Mouse (Mus musculus) lung, postnatal 10 days (tissue): Measurements from ENCODE around the gene Foxk1.

Experiments used
- DNase-seq: peaks from one replicate; pipeline ENCODE4 v3.0.0; 2021

The Foxk1 gene

DNA sequence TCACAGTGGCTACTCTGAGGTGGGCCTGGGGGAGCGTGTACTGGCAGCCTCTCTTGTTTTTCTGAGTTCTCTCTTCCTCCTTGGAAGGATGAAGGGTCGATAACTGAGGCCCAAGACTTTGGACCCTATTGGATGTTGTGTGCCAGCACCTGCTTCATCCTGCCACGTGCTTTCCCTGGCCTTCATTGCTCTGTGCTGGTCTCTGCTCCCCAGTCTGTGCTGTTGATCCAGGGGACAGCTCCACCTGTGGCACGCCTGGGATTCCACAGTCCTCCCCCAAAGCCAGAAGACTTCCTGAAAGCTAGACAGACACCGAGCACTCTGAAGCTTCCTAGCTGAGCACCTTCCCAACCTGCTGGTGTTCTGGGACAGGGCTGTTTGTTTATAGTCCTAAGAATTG lies 20.6 kb downstream of the Foxk1 start:
- no peak for DNase-seq

DNA sequence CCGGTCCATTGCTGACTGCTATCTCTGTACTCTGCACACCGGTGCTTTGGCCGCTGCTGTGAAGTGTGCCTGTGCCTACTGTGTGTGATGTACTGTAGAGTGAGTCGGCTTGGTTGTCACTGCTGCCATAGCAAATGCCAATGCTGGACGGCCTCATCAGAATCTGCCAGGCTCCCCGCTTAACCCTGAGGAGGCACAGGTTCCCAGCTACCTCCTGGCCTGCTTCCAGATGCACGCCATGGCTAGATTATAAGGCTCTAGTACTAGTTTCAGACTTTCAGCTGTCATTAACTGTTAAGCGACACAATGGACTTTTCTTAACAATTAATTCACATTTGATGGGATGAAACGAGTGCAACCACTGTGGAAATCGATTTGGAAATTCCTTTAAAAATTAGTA lies 21.8 kb downstream of the Foxk1 start:
- no peak for DNase-seq

DNA sequence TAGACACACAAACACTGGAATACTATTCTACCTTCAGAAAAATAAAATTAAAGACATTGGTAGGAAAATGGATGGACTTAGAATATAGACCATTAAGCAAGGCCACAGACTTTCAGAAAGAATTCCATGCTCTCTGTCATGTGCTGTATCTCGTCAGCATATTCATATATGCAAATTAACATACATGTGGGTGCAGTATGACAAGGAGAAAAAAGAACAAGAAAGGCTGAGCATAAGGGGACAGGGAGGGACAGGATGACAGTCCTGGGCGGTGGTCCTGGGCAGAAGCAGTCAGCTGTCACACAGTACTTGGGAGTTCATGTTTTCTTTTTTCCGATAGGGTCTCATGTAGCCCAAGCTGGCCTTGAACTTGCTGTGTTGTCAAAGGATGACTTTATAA lies 22.4 kb downstream of the Foxk1 start:
- DNase-seq, result no peak

DNA sequence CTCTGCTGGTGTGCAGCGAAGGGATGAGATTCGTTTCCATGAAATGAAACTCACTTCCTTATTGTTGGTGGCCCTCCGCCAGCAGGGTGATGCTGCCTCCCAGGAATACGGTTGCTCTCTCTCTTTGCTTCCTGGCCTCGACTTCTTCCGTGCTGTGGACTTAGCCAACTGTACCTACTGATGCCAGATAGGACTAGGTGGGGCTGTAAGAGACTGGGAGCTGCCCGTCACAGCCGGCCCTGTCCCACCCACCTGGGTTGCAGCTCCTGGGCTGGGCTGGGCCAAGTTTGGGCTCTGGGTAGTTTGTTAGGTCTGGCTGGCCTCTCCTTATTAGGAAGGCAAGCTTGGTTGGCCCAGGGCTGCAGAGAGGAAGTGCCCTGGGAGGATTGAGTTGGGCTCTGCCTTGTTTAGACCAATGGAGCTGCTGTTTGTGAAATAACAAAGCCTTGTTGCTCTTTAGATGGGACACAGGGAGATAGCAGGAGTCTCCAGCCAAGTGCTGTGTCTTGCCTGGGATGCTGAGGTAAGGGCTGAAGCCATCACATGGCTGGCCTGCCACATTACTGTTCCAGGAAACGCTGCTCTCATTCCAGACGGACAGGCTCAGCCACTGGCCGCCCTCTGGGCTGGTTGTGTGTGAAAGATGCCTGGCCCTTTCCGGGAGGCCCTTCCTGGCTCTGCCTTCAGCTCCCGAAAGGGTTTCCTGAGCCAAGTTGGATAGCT lies 23.5 kb downstream of the Foxk1 start:
- peak; percentile 88 for DNase-seq

DNA sequence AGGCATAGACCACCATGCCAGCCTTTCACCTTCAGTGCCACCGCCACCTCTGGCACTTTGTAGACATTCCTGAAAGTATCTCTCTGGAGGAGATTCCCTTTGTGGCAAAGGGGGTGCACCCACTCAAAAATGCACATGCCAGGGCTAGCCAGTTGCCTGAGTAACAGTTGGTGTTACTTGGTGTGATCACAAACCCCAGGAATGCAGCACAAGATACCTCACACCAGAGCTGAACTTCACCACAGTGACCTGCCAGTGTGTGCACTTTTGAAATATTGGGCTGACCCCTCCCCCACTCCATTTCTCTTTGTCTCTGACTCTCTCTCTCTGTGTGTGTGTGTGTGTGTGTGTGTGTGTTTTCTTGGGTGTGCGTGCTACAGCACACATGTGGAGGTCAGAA lies 25.2 kb downstream of the Foxk1 start:
- DNase-seq, result no peak

DNA sequence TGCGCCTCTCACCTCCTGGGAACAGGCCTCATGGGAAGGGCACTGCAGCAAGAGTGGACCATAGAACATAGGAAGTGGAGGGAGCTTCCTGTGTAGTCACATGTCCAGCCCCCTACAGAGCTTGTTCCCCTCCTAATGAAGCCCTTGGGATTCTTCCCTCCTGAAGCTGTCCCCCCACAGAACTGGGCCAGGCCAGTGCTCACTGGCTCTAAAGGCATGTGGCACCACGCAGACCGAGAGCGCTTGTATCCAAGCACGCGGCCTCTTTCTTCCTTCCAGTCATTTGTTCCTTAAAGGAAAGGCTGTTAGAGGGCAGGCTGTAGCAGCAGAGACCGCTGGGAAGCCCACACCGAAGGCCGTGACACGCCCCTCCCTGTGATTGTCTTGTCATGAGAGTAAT lies 26.6 kb downstream of the Foxk1 start:
- no peak for DNase-seq

DNA sequence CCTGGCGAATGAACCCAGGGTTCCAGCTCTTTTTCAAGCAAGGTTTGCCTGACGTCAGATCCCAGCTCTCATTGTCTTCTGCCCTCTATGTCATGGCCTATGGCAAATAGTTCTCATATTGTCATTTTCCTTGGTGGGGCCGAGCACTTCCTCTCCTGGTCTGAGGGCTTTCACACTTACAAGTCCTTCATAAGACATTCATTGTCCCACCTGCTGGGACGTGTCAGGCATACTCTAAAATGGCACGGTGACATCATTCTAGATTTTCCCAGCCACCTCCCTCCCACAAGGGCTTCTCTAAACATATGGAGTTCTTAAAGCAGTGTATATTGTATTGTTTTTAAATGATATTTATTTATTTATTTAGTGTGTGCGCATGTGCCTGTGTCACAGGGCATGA lies 27.4 kb downstream of the Foxk1 start:
- DNase-seq, result no peak

DNA sequence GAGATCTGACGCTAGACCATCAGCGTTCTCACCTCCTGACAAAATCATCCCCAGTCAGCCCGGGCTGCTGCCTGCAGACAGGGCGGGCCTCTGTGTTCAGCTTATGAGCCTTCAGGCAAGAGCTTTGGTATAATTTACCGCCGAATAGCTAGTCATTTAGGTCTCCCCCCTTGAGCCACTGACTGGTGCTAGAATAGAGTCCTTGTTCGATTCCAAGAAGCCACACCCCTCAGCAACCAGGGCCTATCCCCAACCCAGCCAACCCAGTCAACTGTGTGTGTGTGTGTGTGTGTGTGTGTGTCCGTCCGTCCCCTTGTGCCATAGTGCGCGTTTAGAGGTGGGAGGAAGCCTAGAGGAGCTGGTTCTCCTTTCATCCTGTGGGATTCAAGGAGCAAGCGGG lies 29.7 kb downstream of the Foxk1 start:
- no peak for DNase-seq

DNA sequence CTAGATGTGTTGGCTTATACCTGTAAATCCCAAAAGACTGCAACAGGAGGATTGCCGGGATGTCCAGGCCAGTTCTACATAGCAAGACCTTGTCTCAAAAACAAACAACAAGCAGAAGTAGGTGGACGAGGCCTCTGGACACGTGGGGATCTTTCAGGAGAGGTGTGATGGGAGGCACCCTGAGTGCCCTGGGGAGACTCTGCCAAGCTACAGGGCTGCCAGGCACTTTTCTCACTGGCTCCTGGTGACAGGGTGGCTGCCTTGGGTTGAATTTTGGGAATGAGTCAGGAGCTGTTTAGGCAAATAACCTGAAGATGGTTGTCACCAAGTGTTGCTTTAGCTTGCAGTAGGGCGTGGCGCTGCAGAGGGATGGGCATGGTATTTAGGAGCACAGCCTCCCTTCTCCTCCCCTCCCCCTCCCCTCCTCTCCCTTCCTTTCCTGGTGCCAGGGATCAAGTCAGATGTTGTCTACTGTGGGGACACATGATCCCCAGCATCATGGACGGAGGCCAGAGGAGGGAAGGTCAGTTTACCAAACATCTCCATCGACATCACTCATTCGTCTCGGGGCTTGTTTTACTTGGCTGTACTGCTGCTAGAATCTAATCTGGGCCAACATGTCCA lies 30.6 kb downstream of the Foxk1 start:
- DNase-seq, result peak; percentile 83

DNA sequence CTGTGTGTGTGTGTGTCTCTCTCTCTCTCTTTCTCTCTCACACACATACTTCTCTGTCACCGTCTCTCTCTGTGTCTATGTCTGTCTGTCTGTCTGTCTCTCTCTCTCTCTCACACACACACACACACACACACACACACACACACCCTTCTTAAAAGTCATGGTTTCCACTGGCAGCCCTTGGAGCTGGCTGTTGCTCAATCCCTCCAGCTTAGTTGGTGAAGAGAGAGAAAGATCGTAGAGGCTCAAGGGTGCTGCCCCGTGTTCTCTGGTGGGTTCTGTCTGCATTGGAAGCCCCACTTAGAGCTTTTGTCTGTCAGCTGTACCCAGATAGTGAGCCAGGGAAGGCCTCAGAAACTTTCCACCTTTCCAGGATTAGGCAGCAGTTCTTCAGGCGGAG lies 31.4 kb downstream of the Foxk1 start:
- no peak for DNase-seq

DNA sequence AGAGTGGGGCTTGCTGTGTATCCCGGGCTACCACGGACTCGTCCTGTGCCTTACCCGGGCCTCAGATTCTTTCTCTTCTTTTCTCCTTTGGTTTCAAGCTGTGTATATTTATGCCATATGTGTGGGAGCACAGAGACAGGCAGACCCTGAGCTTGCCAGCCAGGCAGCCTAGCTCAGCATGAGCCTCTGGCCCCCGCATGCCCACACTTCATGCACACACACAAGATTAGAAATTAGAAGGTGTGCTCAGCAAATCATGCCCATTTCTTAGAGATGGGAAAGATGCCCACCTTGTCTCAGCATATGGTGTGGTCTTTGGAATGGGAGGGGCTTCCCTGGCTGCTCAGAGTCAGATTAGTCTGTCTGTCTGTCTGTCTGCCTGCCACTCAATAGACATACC lies 32.8 kb downstream of the Foxk1 start:
- DNase-seq, result no peak

DNA sequence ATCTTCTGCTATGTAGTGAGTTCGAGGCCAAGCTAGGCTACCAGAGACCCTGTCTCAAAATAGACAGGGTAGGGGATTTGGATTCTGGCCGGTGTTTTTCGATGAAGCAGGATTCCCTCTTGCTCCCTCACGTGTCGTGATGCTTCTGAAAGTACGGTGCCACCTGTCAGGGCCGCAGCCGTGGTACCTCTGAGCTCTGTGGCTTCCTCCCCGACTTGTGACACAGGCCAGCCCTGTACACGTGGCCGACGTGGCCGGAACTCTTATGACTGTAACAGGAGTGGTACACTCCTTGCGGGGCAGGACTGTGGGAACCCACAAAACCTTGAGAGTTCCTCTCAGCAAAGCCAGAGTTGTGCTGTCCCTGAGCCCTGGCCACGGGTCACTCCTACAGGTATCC lies 34.4 kb downstream of the Foxk1 start:
- DNase-seq, result no peak

DNA sequence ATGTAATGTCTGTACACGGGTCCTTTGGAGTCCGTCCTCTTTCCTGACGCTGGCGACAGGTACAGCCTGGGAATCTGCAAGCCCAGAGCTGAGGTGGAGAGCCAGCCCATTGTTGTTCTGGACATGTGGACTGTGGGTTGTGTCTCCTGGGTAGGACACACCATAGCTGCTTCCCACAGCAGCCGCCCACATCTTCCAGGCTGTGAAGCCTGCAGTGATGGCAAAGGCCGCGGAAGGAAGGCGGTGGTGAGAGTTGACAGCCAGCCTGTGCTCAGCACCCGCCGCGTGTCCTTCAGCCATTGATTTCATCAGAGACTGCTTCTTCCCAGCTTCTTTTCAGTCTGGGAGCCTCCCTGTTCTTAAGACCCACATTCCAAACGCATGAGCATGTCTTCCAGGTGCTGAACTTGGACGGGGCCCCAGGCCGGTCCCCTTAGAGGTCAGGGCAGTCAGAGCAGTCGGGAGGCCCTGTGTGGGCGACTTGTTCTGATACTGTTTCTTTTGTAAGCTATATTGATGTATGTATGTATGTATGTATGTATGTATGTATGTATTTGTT lies 37.2 kb downstream of the Foxk1 start:
- DNase-seq, result no peak

DNA sequence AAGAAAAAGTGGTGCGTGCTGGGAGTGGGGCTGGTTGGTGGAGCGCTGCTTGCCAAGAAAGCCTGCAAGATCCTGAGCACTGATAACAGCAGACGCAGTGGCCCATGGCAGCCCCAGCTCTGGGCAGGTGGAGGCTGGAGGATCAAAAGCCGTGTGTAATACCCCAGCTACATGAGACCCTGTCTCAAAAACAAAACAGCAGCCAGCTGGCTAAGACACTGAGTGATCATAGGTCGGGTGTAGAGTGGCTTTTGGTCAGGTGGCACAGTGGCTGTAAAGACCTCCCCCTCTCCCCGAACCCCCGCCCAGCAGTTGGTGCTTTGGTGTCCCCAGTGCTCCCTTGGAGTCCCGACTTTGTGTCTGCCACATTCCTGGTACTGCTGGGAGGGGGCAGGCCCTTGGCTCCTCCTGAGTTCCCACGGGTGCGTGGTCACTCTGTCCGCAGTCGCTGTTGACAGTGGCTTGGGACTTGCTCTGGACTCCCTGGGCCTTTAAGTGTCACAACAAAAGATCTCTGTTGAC lies 38.7 kb downstream of the Foxk1 start:
- DNase-seq, result no peak

DNA sequence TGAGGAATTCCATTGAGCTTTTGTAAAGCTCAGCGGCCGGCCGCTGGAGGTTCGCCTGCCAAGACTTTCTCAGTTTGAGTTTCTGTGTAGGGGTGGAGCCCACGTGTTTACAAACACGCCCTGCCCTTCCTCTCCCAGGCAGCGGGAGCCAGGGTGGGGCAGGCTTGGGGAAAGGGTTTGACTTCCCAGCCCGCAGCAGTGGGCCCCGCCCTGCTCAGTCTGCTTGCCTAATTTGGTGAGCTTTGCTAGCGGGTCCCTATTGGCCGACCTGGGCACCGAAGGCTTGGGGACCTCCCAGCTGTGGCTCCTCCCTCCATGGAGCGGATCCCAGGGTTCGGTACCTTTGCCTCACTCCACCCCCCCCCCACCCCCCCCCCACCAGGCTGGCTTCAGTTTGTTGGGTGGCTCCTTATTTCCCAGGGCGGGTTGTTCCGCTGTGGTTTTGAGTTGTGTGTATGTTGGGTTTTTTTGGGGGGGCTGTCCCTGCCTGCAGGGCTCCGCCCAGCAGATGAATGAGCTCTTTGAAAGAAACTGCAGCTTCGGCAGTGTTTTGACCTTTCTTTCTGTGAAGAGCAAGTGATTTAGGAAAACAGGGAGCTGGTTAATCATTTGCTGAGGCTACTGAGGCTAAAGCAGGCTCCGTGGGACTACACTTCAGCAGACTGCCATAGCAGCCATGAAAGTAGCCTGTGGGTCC lies 39.3 kb downstream of the Foxk1 start:
- peak; percentile 99 for DNase-seq

DNA sequence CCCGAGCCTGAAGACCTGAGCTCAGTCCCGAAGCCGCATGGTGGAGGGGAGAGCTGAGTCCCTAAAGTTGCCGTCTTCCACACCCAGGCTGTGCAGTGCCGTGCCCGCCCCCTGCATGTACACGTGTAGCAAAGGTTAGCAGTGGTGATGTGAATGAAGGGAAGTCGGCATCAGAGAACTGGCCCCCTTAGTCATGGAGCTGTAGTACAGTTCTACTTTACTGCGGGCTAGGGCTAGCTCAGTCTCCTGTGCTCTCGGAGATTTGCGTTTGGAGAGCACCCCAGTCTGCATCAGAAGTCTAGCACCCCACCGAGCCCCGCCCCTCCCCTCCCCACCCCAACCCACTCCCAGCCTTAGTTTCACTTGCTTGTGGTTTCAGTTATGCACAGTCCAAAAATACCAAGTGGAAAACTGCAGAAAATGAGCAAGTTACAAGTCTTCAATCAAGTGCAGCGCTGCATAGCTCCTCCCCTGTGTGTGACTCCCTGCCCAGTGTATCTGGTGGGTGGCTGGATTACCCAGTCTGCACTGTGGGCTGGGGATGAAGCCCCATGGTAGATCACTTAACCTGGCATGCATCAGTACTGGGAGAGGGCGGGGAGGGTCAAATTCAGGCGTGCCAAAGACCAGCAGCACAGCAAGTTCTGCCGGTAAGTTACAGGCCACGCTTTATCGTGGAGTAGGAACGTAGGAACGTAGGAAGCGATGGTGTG lies 40.2 kb downstream of the Foxk1 start:
- DNase-seq, result no peak

DNA sequence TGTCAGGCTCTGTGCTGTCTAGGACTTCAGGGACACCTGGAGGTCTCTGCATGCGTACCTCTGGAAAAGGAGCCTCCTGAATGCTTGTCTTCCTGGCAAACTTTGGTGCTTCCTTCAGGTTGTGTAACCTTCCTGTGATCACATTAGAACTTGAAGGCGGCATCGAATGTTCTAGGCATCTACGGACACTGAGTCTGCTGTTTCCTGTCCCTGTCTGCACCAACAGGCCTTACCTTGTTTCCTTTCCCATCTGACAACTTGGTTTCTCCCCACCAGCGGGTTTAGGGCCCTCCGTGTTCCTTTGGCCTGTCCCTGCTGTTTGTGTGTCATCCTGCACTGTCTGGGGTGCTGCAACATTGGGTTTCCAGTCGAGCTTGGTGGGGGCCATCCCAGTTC lies 40.7 kb downstream of the Foxk1 start:
- no peak for DNase-seq

DNA sequence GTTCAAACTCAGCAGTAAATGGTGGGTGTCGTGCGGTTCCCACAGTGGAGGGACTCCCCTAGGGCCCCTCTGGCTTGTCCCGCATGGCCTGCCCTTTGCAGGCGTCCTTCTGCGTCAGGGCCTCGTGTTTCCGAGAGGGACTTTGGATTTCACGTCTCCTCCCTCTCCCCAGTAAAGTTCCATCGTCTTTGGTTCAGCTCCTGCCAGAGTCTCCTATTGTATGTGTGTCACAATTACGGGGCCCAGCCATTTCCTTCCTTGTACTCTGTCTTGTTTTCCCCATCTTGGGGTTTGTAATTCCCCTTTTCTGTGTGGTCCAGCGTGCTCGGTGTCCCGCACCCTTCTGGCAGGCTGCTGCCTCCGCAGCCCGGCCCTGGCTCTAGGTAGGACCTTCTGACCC lies 42.2 kb downstream of the Foxk1 start:
- no peak for DNase-seq

DNA sequence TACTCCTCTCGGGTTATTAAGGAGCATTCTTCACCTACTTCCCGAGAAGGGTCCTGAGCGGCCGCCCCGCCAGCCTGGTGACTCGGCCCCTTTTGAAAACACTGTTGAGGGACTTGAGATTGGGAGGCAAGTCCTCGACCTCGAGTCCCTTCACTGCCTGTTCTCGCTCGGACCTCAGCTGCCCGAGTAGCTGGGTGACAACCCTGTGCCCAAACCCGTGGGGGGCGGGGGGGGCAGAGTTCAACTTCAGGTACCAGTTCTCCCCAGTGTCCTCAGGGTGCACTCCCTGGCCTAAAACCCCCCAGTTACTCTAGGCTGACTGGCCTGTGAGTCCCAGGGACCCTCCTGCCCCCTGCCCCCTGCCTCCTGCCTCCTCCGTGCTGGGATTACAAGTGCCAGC lies 42.7 kb downstream of the Foxk1 start:
- no peak for DNase-seq

DNA sequence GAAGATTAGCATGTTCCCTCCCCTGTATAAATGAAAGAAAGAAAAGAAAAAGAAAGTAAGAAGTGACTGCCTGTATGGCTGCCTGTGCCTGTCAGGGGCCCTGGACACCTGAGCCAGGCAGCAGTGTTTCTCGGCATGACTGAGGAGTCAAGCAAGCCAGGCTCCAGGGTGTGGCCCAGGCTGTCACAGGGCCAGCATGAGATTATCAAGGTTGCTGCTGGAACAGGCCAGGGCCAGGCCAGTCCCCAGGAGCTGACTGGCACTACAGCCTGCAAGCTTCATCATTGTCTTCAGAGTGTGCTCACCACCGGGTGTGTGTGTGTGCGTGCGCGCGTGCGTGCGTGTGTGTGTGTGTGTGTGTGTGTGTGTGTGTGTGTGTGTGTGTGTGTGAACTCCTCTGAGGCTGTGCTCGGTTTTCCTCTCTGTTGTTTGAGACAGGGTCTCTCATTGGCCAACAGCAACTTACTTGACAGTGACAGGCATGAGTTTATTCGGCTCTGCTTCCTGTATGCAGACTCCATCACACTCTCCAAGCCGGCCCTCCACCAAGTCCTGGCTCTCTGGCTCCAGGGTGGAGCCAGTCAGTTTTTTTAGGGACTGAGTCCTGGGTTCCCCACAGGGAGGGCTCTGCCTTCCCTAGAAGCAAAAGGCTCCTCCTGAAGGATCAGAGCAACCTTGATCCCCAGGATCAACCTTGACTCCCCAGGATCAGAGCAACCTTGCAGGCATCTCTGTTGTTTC lies 43.7 kb downstream of the Foxk1 start:
- no peak for DNase-seq

DNA sequence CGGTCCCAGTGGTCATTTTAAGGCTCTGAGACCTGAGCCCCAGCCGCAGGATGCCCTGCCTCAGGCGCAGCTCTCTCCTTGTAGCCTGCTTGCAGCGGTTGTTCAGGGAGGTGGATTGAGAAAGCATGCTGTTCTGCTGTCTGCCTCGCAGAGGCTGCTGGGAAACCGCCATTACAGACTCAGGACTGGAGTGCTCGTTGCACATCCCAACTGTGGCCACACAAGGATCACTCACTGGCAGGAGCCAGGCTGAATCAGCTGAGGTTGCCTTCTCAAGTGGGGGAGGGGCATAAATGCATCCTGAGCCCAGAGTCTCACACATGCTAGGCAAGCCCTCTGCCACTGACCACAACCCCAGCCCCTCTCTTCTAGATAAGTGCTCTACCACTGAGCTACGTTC lies 44.4 kb downstream of the Foxk1 start:
- DNase-seq, result no peak

DNA sequence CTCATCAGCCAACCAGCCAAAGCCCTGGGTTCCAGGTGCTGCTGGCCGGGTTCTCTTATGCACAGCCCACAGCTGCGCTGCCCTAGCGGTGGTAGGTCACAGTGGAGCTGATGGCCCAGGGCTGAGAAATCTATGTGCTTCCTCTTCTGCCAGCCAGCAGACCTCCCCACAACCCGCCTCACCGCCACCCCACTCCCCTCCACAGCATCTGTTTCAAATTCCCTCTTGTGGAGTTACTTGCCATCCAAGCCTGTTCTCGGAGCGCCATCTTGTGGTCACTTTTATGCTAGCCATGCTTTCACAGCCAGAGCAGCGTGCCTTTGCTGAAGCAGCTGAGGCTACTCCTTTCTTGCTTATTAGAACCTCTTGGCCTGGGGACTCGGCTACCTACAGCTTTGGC lies 46.8 kb downstream of the Foxk1 start:
- DNase-seq, result peak; percentile 94

DNA sequence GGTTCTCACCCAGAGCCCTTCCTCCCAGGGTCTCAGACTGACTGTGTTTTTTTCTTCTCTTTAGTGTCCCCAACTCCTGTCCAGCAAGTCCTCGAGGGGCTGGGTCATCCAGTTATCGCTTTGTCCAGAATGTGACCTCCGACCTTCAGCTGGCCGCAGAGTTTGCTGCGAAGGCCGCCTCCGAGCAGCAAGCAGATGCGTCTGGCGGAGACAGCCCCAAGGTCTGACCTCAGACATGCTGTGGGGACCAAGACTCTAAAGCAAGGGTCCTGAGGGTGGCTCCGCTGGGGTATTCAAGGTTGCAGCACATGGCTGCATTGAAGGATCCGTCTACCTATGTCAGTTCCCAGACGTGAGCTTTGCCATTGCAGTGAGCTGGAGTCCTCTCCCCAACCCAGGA lies 47.3 kb downstream of the Foxk1 start:
- no peak for DNase-seq
